13 mouse cellular contexts compared by ENCODE assay signal in the genomic region with DNA sequence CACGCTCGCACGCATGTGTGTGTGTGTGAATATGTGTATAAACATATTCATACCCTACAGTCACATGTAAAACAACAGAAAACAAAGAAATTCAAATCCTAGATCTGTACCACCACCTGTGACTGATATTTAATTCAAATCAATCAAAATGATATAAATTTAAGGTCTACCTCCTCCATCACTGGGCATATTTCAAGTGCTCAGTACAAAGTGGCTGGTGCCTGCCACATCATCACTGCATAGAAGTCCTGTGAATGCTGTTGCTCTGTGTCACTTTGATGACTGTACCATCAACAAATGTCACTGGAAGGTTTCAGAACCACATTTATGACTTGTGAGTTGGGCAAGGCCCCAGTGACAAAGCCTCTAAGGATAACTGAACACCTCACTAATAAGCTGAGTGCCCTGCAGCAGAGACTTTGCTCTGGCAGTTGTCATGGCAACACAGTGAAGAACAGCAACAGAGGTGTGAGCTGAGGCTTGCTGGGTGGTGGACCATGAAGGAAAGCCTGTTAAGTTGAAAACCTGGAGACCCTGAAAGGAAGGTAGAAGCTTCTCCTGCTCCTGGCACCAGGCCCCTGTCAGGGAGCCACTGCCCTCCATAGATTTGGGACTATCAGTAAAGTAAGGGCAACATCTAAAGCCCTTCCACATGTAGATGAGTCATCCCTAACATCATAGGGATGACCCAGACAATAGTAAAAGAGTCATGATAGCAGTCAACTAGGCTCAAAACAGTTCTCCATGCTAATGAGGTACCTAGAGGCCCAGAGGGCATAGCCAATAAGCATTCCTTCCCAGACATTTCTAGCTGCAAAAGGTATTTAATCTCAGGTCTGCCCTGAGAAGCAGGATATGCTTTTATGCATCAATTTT.
DNase-seq lines count a peak whose midpoint lies in the region; ATAC-seq lines count a peak whose summit lies in the region.
"Had no signal": no experiment of that assay in that cellular context is flagged by ENCODE, and none has a peak within 500 bp of the region (broad histone marks: within the 10 kb centered on the region; RNA-seq: fewer than 3 reads in every experiment).

No protein-coding gene starts in this region.

- H3K9ac ChIP-seq in midbrain, embryonic 11.5 days (ENCODE audit: low read length), result no peak overlapping the region
- H3K9ac ChIP-seq: embryonic facial prominence, embryonic 15.5 days; liver, embryonic 15.5 days had no signal

- H3K4me2 ChIP-seq in midbrain, embryonic 11.5 days, result no peak overlapping the region
- H3K4me2 ChIP-seq: embryonic facial prominence, embryonic 15.5 days; liver, embryonic 15.5 days had no signal

- peak; percentile 8 for DNase-seq in adrenal gland, adult 2 months
- no peak for DNase-seq in adrenal gland, postnatal 10 days
- no peak for DNase-seq in midbrain, embryonic 11.5 days (ENCODE audit: low spot score, missing footprints)
- DNase-seq in midbrain, embryonic 10.5 days (ENCODE audit: low spot score), result no peak
- peak; percentile 6 for DNase-seq in kidney, postnatal 14 days
- DNase-seq in right cerebral cortex, postnatal 25 days, result peak; percentile 15
- DNase-seq in cerebellum, adult 18-20 months, result no peak
- DNase-seq in adrenal gland, adult 8-10 months, result no peak
- DNase-seq: gastrocnemius, postnatal 25 days; heart, postnatal 36 days; spleen, adult 18-20 months had no signal

- no peak overlapping the region for H3K27ac ChIP-seq in midbrain, embryonic 11.5 days (ENCODE audit: low read depth, low read length)
- no peak overlapping the region for H3K27ac ChIP-seq in midbrain, embryonic 10.5 days (replicated peaks)
- H3K27ac ChIP-seq: embryonic facial prominence, embryonic 15.5 days; liver, embryonic 15.5 days had no signal

- H3K4me1 ChIP-seq in midbrain, embryonic 11.5 days (ENCODE audit: control insufficient read depth, insufficient read depth, low read length), result no peaks in the 10 kb centered on the region
- no peaks in the 10 kb centered on the region for H3K4me1 ChIP-seq in midbrain, embryonic 10.5 days
- H3K4me1 ChIP-seq: embryonic facial prominence, embryonic 15.5 days; liver, embryonic 15.5 days had no signal

- H3K4me3 ChIP-seq in midbrain, embryonic 11.5 days (ENCODE audit: low read depth, low read length), result no peak overlapping the region
- H3K4me3 ChIP-seq in midbrain, embryonic 10.5 days, result no peak overlapping the region
- H3K4me3 ChIP-seq: embryonic facial prominence, embryonic 15.5 days; liver, embryonic 15.5 days had no signal

- ATAC-seq in midbrain, embryonic 11.5 days (ENCODE audit: low FRiP score), result peak; percentile 46; the same call in 1 of the 2 replicates

- H3K9me3 ChIP-seq in midbrain, embryonic 11.5 days (ENCODE audit: control insufficient read depth, low read length), result no peaks in the 10 kb centered on the region
- no peaks in the 10 kb centered on the region for H3K9me3 ChIP-seq in midbrain, embryonic 10.5 days (replicated peaks)
- H3K9me3 ChIP-seq: embryonic facial prominence, embryonic 15.5 days; liver, embryonic 15.5 days had no signal

- H3K27me3 ChIP-seq in midbrain, embryonic 11.5 days (ENCODE audit: control insufficient read depth, insufficient read depth, low read length), result no peaks in the 10 kb centered on the region
- no peaks in the 10 kb centered on the region for H3K27me3 ChIP-seq in midbrain, embryonic 10.5 days (ENCODE audit: low read depth, poor library complexity, severe bottlenecking)
- H3K27me3 ChIP-seq: embryonic facial prominence, embryonic 15.5 days; liver, embryonic 15.5 days had no signal

- no peaks in the 10 kb centered on the region for H3K36me3 ChIP-seq in midbrain, embryonic 11.5 days (ENCODE audit: control insufficient read depth, insufficient read depth, low read length)
- H3K36me3 ChIP-seq in midbrain, embryonic 10.5 days, result no peaks in the 10 kb centered on the region
- H3K36me3 ChIP-seq: embryonic facial prominence, embryonic 15.5 days; liver, embryonic 15.5 days had no signal

- 86% methylated on average over 3 of the region's 3 CpGs for WGBS in midbrain, embryonic 11.5 days
- 97% methylated on average over 3 of the region's 3 CpGs for WGBS in midbrain, embryonic 10.5 days

Comparison
In these comparisons a context has a peak if more than half of its experiments do, and no peak if none do; other contexts are left out.
1. DNase-seq: peak in adrenal gland, adult 2 months (single experiment), kidney, postnatal 14 days (single experiment) and right cerebral cortex, postnatal 25 days (single experiment); none in adrenal gland, postnatal 10 days (single experiment), midbrain, embryonic 11.5 days (single experiment), midbrain, embryonic 10.5 days (single experiment), cerebellum, adult 18-20 months (0 of 2) and adrenal gland, adult 8-10 months (single experiment).